Mouse (Mus musculus) cerebellum, adult 18-20 months (tissue): ENCODE measurements around the gene Ms4a4a.
"Not testable (repeated sequence)": the region's sequence is repeated elsewhere in the genome, so short reads cannot be mapped to it uniquely, and the experiment has no call there.

ENCODE experiments used
- DNase-seq, 2 experiments: peaks; one replicate each; pipeline ENCODE4 v3.0.0; 2021

The Ms4a4a gene

DNA sequence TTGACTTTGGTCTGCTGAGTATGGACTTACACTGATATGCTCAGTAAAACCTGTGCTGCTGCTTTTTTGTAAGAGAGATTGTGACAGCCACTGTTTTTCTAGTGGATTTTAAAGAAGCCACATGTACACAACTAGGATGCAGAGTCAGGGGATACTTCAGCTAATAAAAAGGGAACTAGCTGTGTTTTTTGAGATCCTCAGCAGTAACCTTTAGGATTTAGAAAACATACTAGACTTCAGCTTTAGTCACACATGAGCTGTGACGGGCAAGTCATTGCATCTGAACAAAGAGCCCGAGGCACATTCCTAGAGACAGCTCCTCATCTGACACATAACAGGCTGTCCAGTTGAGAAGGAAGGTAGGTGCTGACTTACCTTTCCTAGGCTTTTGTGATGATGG is at the start of gene Ms4a4a:
Gene Ms4a4a, plus strand, starts transcription at position 251 of the 400 bp plus-strand sequence.
- DNase-seq = no peak

DNA sequence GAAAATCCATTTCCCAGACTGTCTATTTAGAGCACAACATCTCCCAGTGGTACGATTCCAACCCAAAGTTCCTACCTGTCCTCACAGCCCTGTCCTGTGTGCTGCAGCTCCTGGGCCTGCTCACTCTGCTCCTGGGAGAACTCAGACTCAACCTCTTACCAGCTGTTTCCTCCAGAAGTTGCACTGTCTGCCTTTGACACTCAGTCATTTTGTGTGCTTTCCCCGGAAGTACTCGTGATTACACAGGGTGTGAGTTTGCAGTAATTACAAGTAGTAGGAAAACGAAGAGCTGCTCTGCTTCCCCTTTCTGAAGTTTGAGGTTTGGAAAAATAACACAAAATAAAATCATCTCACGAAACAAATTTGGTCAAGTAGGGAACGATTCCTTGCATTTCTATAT is 39.4 kb upstream of the Ms4a4a start, which contains the start of gene Ms4a7:
Gene Ms4a7, minus strand, starts transcription at position 215 of the 400 bp plus-strand sequence.
- DNase-seq = no peak

DNA sequence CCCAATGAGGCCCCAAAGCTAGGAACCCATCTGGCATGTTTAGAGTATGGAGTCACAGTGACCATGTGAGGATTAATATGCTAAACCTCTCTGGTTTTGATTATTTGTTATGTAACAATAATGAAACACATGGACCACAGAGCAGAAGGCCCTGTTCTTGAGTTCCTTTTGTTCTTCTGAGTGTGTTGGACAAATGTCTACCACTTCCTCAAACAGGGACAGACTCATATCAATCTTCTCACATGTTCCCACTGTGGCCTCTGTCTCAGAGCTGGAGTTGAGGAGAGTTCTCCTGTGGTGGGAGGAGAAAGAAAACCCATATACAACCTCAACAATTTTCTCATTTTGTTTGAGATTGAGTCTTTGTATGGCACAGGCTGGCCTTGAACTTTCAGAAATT is 32.2 kb upstream of the Ms4a4a start:
- DNase-seq = no peak

DNA sequence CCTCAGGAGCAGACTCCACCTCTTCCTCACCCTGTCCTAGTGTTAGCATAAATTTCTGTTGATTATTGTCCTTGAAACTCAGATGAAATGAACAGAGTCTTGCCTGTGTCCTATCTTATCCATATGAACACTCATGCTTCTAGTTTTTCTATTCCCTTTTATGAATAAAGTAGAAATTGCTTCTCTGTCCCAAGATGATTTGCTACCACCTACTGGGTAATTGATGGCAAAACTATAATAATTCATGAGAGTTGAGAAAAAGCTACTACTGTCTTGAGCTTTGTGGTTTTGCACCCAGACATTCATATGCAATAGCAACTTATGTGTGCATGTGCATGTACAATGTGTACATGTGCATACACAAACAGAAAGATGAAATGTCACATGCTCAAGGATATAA is 31.3 kb upstream of the Ms4a4a start:
- no peak for DNase-seq

DNA sequence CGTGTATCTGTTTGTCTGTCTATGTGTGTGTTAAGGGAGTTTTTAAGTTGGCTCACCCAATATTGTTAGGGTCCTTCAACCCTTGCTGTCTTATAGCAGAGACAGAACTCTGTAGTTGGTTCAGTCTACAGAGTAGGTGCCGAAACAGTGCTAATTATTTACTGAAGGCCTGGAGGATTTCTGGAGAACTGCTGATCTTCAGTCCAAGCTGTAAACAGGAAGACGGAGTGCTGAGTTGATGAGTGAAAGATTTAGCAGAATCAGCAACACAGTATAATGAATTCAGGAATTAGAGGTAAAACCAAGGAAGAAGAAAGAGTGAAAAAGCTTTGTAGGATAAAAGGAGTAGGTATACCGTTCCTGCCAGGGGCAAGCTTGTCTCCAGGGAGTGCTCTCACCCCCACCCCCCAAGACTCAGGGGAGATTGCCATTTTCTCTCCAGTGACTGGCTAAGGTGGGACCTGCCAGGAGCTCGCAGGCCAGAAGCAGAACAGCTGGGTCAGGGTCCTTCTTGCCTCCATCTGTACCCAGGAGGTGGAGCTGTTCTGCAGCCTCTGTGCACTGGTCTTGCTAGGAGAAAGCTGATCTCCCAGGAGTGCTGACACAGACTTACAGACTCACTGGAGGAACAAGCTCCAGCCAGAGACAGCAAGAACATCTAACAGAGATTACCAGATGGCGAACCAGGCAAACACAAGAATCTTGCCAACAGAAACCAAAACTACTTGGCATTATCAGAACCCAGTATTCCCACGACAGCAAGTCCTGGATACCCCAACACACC is 25.4 kb upstream of the Ms4a4a start:
- DNase-seq = no peak

DNA sequence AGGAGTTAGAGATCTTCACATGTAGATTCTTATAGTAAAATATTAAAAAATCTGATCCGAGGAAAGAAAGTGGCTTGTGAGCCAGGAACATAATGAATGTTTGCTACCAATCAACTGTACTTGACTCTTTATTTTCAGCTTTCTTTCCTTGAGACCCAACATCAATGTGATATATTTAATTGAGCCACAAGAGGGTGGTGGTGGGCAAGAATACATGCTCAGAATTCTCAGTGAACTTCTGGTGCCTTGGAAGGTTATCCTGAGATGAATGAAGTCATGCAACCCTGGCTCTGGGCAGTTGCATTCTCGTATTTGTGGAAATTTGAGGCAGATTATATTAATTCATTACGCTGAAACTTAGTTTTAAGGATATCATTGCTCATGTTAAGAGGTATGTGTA is 23.4 kb upstream of the Ms4a4a start:
- DNase-seq = no peak

DNA sequence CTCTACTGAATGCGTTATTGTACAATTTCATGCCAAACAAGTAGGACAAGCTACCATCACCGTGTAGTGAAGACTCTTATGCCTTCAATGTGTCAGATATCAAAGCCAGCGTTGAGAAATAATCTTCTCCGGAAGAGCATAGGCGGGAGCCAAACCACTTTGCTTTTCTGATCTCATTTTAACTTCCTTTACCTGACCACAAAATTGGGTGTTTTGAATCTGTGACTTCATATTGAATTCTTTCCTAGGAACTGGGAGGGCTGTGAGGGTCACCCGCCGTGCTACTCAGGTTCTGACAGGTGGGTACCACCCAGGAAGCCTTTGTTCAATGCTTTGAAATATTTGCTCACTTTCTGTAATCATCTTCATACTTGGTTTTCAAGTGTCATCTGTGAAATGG is 19.6 kb upstream of the Ms4a4a start:
- no peak for DNase-seq

DNA sequence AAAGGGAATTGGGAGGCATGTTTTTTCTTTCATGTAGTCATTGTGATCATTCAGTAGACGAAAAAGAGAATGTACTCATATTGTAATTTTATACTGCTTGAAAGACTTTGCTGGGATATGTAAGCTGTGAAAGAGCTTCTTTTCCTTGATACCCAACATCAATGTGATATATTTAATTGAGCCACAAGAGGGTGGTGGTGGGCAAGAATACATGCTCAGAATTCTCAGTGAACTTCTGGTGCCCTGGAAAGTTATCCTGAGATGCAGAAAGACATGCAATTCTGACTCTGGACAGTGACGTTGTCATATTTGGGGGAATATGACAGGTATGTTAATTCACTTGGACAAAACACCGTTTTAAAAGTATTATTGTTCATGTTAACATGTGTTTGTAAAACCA is 15.2 kb upstream of the Ms4a4a start:
- DNase-seq = no peak

DNA sequence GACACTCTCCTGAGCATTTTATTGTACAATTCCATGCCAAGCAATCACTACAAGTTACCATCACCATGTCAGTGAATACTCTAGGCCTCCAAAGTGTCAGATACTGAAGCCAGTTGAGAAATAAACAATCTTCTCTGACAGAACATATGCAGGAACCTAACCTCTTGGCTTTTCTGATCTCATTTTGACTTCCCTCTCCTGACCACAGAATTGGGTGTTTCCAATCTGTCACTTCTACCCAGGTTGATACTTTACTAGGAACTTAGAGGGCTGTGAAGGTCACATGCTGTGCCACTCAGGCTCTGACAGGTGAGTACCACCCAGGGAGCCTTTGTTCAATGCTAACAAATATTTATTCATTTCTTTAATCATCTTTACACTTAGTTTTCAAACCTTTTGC is 13.3 kb upstream of the Ms4a4a start:
- no peak for DNase-seq

DNA sequence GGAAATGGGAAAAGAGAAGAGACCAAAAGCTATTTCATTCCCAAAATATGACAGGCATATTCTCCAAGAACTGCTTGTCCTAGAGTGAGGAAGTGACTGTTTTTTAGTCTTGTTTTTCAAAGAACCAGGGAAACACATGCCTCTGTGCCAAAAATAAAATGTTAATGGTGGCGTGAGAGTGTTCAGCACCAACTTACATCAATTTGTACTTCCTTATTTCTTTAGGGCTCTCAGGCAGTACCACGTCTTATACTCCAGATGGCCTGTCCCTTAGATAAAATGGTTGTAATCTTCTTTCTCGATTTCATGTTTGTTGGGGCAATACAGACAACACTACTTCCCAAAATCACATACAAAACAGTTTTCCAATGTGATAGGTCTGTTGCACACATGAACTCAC is 7.0 kb upstream of the Ms4a4a start:
- DNase-seq = no peak

DNA sequence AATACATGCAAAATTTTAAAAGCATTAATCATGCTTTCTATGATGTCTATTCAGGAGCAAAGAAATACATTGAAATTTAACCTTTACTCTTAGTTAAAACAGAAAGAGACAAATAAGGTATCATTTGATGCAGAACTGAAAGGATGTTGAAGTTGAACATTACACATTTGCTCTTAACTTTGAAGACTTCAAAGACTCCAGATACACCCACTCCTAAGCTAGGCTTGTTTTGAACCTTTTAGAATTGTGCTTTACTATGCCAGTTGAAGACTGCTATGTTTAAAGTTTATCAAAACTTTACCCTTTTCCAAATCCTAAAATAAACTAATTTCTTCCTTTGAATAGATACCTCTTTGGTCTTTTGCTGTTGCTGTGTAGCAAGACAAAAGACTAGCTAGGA is 4.1 kb upstream of the Ms4a4a start:
- DNase-seq = no peak

DNA sequence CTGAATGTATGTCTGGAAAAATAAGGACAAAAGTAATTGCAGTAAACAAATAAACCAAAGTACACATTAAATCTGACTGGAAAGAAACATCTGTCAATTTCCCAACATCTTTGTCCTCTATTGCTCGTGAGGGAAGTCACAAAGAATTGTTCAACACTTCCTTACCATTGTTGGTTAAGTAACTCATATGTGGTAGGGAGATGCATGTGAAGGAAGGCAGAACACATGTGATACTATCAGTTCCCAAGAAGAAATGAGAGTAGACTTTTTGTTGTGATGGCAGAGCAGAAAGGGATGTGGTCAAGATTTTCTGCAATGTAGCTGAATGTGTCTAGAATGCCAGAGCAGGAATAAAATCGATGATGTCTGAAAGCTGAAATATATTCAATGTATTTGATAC is 1.1 kb downstream of the Ms4a4a start:
- no peak for DNase-seq

DNA sequence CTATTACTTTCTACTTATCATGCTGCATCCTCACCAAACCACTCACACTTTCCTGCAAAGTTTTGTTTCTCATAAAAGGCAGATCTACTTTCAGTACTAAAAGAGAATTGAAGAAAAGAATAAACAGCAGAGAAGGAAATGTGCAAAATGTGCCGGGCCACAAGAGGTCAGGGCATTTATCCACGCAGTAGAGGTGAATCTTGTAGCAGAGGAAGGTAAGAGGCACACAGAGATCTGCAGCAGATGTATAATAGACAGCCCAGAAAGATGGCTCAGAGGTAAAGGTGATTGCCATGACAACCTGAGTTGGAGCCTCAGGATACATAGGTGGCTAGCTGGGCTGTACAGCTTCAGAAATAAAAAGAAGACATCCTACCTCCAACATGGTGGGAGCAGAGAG is 11.8 kb downstream of the Ms4a4a start:
- no peak for DNase-seq

DNA sequence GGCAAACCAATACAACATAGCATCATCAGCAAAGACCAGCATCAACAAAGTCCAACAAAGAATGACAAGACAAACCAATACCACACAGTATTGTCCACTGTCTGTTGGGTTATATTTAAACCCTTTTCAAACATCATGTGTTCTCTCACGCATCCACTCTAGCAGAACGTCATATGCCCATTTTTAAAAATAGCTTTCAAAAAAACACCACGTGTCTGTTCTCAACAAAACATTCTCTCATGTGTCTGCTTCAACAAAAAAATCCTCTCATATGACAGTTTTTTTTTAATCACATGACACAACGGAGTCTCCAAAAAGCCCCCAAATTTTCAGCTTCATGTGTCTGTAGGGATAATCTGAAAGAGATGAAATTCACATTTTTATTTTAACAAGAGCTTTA is 12.4 kb downstream of the Ms4a4a start:
- no peak for DNase-seq

DNA sequence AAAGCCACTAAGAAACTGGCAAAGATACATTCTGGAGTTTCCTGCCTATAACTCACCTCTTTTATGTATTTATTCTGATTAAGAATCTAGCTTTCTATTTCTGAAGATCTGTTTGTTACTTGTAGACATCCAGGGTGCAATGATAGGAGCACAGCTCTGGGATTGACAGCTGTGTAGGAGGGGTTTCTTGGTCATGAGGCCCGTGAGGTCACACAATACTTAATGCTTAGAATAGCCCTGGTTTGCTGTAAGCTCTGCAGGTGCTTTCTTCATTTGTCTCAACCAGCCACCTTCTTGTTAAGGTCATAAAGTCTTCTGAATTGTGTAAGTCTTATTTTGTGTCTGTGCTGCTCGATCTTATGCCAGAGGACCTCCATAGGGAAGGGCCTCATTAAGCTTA is 13.6 kb downstream of the Ms4a4a start:
- DNase-seq = no peak

DNA sequence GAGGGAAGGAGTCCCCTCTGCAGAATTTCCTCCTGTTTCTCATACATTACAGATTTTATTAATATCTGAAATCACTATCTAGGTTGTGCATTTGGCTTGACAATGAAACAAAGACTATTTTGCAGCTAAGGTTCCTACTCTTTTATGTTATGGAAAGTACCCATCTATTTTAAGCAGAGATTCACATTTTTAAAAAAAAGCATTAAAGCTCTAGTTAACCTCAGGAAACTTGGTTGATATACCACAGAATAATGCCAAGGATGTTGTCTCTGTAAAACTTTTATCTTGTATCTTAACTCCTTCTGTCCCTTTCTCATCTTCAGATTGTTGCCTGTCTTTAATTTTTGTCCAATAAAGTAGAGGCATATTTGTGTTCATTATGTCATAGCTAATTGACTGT is 20.4 kb downstream of the Ms4a4a start:
- no peak for DNase-seq

DNA sequence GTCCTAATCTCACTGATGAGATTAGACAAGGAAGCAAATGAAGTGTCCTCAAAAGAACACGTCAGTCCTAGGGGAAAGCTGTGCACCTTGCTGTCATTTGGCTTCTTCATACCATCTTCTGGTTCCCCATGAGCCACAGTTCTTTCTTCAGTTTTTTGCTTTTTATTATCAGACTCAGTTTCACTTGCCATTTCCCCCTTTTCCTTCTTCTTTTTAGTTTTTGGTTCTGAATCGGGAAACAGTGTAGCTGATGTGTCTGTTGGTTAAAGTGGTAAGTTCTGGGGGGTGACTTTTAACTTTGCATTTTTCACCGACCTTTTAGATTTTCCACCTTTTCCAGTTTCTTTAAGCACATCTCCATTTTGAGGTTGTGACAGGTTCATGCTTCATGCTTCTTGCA is 29.2 kb downstream of the Ms4a4a start, which contains the start of gene Ms4a4c:
Gene Ms4a4c, plus strand, starts transcription at position 244 of the 400 bp plus-strand sequence.
- no peak for DNase-seq

DNA sequence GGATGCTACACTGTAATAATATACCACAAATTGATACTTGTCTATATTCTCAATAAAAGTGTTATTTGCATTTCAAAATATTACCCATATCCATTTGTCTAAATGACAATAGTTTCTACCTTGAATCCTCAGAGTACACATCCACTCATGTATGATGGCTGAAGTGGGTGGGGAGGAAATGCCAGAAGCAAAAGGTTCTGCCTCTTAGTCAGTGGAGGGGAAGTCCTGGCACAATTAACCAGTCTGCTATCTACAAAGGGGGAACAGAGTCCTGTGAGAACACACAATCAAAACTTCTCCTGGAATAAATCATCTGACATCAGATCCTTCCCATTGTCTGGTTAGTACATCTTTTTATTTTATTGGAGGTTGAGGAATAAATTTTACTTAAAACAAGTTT is 32.1 kb downstream of the Ms4a4a start:
- no peak for DNase-seq

DNA sequence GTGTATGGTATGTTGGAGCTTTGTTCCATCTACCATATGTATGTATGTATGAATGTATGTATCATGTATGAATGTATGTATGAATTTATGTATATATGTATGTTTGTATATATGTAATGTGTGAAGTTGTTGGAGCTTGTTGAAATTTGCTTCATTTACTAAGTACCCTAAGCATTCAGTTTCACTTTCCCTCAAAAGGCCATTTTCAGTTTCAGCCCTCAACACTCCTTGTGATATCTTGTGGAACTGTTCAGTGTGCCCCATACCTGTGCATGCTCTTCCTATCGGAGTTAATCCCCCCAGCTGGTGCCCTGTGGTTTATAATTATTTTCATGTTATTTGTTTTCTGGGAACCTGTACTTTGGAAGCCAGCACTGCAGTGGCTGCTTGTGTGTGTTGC is 33.3 kb downstream of the Ms4a4a start:
- DNase-seq = no peak

DNA sequence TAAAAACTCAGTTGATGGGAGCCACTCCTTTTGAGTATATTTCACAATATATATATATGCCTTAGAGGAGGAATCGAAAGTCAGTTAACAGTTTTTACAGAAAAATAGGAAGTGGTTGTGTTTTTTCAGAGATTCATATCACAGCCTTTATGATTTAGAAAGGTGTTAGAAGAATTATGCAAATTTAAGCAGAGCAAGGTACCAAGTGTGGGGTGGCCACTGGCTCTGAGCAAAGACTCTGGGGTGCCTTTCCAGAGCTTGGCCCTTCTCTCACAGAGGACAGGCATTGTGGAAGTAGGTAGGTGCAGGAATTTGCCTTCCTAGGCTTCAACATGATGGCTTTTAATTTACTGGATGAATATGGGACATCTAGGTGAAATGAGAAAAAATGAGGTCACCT is 36.3 kb downstream of the Ms4a4a start:
- no peak for DNase-seq

DNA sequence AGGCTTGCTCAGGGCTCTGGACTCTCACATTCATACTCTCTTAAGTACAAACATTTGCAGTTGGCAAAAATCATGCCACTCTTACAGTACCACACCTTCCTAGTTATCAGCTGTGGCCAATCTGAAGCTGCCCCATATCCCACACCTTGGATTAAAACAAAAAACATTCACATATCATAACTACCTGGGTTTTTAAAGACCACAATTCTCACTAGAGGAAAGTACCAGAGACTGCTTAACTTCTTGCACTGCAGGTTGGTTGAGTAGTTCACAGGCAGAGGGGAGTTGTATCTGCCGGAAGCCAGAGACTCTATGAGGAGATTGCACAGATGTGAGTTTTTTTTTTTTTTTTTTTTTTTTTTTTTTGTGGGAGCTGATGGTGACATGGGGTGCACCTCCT is 38.8 kb downstream of the Ms4a4a start:
- no peak for DNase-seq

DNA sequence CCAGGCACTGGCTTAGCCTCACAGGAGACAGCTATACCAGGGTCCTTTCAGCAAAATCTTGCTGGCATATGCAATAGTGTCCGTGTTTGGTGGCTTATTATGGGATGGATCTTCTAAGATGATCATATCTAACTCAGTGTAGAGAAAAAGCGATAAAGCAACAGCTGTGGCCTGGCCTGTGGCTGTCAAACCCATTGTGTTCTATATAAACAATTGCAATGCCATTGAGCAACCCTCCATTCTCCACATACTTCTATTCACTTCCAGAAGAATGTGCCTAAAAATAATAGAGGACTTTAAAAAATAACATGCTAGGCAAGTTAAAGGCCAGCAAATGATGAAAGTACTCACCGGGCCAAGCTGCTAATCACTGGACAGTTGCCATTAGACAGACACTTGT is 40.3 kb downstream of the Ms4a4a start:
- no peak for DNase-seq

DNA sequence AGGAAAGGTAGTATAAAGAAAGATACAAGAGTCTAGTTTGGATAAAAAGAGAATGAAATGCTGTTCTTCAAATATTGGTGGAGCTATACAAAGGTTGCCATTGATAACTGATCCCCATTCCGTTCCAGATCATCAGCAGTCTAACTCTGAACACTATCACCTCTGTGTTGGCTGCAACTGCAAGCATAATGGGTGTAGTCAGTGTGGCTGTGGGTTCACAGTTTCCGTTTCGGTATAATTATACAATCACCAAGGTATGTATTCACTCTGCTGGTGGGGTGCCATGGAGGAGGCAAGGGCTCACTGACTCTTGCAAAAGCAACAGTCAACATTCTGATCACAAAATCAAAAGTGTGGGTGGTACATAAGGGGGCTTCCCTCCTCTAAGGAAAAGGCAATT is 43.5 kb downstream of the Ms4a4a start:
- DNase-seq = not testable (repeated sequence)

DNA sequence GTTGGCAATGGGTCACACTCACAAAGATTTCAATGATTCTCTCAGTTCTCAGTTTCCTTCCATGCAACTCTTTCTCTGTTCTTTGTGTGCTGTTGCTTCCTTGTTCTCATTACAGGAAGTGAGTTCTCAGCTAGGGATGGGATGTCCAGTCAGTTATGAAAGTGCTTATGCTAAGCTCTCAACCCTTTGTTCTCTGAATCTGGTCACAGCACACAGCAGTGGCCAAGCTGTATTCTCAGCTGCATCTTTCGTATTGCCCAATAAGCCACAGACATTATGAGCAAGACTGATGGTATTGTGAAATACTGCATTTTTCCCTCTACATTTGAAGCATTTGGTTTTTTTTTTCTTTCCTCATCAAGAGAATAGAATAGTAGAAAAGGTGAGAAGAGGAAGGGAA is 55.9 kb downstream of the Ms4a4a start:
- not testable (repeated sequence) for DNase-seq
